Mouse (Mus musculus): ENCODE results near the gene Marveld2. TPM values are rescaled to one million over a fixed set of nuclear protein-coding genes. Genes with fewer than 3 reads are reported as not detected.

Marveld2 gene
- polyA plus RNA-seq, 1 experiment = 0.07 TPM

- Histone ChIP-seq H3ac (ENCODE audit: control insufficient read depth, insufficient read length) (no peak overlapping the region), H3K27me3 (ENCODE audit: control insufficient read depth, insufficient read depth, insufficient read length) (no peaks in the 10 kb centered on the region), H3K4me3 (no peak overlapping the region), H3K36me3 (ENCODE audit: control insufficient read depth, insufficient read depth) (no peaks in the 10 kb centered on the region), H3K4me2 (ENCODE audit: low read depth) (no peak overlapping the region), H3K79me2 (ENCODE audit: control insufficient read depth, insufficient read depth) (no peaks in the 10 kb centered on the region)
- TF ChIP-seq POLR2AphosphoS2 (IDR thresholded peaks at IDR 0.05; ENCODE audit: insufficient read length, low read depth) = no peak
- TF ChIP-seq TCF12 (IDR thresholded peaks at IDR 0.05; ENCODE audit: insufficient read depth, poor library complexity, severe bottlenecking) = no peak
- TF ChIP-seq TCF3 (IDR thresholded peaks at IDR 0.05; ENCODE audit: insufficient read length, low read depth) = no peak
- no peak for TF ChIP-seq REST (IDR thresholded peaks at IDR 0.05; ENCODE audit: insufficient read depth, insufficient read length)
- no peak for TF ChIP-seq USF1 (IDR thresholded peaks at IDR 0.05; ENCODE audit: low read depth)
- TF ChIP-seq MAX (IDR thresholded peaks at IDR 0.05; ENCODE audit: low read depth) = no peak
- no peak for TF ChIP-seq MYOD1 (IDR thresholded peaks at IDR 0.05; ENCODE audit: control insufficient read depth in 1 of 3, insufficient read length in 2 of 3, low read depth in 2 of 3)
- TF ChIP-seq E2F4 (IDR thresholded peaks at IDR 0.05; ENCODE audit: insufficient read depth) = no peak
- TF ChIP-seq POLR2A (IDR thresholded peaks at IDR 0.05; ENCODE audit: insufficient read length, low read depth) = no peak
- TF ChIP-seq MYOG (IDR thresholded peaks at IDR 0.05; ENCODE audit: control insufficient read depth in 1 of 3, insufficient read depth in 1 of 3, insufficient read length in 2 of 3, low read depth in 2 of 3) = no peak
- no peak for TF ChIP-seq SRF (IDR thresholded peaks at IDR 0.05; ENCODE audit: control insufficient read depth, insufficient read length, low read depth)
- no peak for TF ChIP-seq CEBPB (IDR thresholded peaks at IDR 0.05; ENCODE audit: insufficient read depth, poor library complexity, severe bottlenecking)
Observed at GRCm38 (mm10) chr13:100579220-100579619, 37.6 kb downstream of the Marveld2 start.

GRCm38 (mm10) chr13:100575950-100576349 is 40.8 kb downstream of the Marveld2 start:
- Histone ChIP-seq H3K36me3 (ENCODE audit: control insufficient read depth, insufficient read depth) (no peaks in the 10 kb centered on the region), H3K79me2 (ENCODE audit: control insufficient read depth, insufficient read depth) (no peaks in the 10 kb centered on the region), H3K4me2 (ENCODE audit: low read depth) (no peak overlapping the region), H3K27me3 (ENCODE audit: control insufficient read depth, insufficient read depth, insufficient read length) (no peaks in the 10 kb centered on the region), H3ac (ENCODE audit: control insufficient read depth, insufficient read length) (no peak overlapping the region), H3K4me3 (no peak overlapping the region)
- TF ChIP-seq TCF12 (IDR thresholded peaks at IDR 0.05; ENCODE audit: insufficient read depth, poor library complexity, severe bottlenecking) (no peak), REST (IDR thresholded peaks at IDR 0.05; ENCODE audit: insufficient read depth, insufficient read length) (no peak), MYOD1 (IDR thresholded peaks at IDR 0.05; ENCODE audit: control insufficient read depth in 1 of 3, insufficient read length in 2 of 3, low read depth in 2 of 3) (no peak), SRF (IDR thresholded peaks at IDR 0.05; ENCODE audit: control insufficient read depth, insufficient read length, low read depth) (no peak), MAX (IDR thresholded peaks at IDR 0.05; ENCODE audit: low read depth) (no peak), TCF3 (IDR thresholded peaks at IDR 0.05; ENCODE audit: insufficient read length, low read depth) (no peak), E2F4 (IDR thresholded peaks at IDR 0.05; ENCODE audit: insufficient read depth) (no peak), USF1 (IDR thresholded peaks at IDR 0.05; ENCODE audit: low read depth) (no peak), MYOG (IDR thresholded peaks at IDR 0.05; ENCODE audit: control insufficient read depth in 1 of 3, insufficient read depth in 1 of 3, insufficient read length in 2 of 3, low read depth in 2 of 3) (no peak), CEBPB (IDR thresholded peaks at IDR 0.05; ENCODE audit: insufficient read depth, poor library complexity, severe bottlenecking) (no peak), POLR2A (IDR thresholded peaks at IDR 0.05; ENCODE audit: insufficient read length, low read depth) (no peak), POLR2AphosphoS2 (IDR thresholded peaks at IDR 0.05; ENCODE audit: insufficient read length, low read depth) (no peak)

- Histone ChIP-seq H3K4me2 (ENCODE audit: low read depth) (no peak overlapping the region), H3K27me3 (ENCODE audit: control insufficient read depth, insufficient read depth, insufficient read length) (no peaks in the 10 kb centered on the region), H3K36me3 (ENCODE audit: control insufficient read depth, insufficient read depth) (no peaks in the 10 kb centered on the region), H3K4me3 (no peak overlapping the region), H3K79me2 (ENCODE audit: control insufficient read depth, insufficient read depth) (no peaks in the 10 kb centered on the region), H3ac (ENCODE audit: control insufficient read depth, insufficient read length) (no peak overlapping the region)
- no peak for TF ChIP-seq POLR2AphosphoS2 (IDR thresholded peaks at IDR 0.05; ENCODE audit: insufficient read length, low read depth)
- no peak for TF ChIP-seq MYOD1 (IDR thresholded peaks at IDR 0.05; ENCODE audit: control insufficient read depth in 1 of 3, insufficient read length in 2 of 3, low read depth in 2 of 3)
- no peak for TF ChIP-seq E2F4 (IDR thresholded peaks at IDR 0.05; ENCODE audit: insufficient read depth)
- TF ChIP-seq USF1 (IDR thresholded peaks at IDR 0.05; ENCODE audit: low read depth) = no peak
- TF ChIP-seq TCF12 (IDR thresholded peaks at IDR 0.05; ENCODE audit: insufficient read depth, poor library complexity, severe bottlenecking) = no peak
- TF ChIP-seq POLR2A (IDR thresholded peaks at IDR 0.05; ENCODE audit: insufficient read length, low read depth) = no peak
- TF ChIP-seq MAX (IDR thresholded peaks at IDR 0.05; ENCODE audit: low read depth) = no peak
- no peak for TF ChIP-seq TCF3 (IDR thresholded peaks at IDR 0.05; ENCODE audit: insufficient read length, low read depth)
- TF ChIP-seq REST (IDR thresholded peaks at IDR 0.05; ENCODE audit: insufficient read depth, insufficient read length) = no peak
- no peak for TF ChIP-seq SRF (IDR thresholded peaks at IDR 0.05; ENCODE audit: control insufficient read depth, insufficient read length, low read depth)
- TF ChIP-seq CEBPB (IDR thresholded peaks at IDR 0.05; ENCODE audit: insufficient read depth, poor library complexity, severe bottlenecking) = no peak
- no peak for TF ChIP-seq MYOG (IDR thresholded peaks at IDR 0.05; ENCODE audit: control insufficient read depth in 1 of 3, insufficient read depth in 1 of 3, insufficient read length in 2 of 3, low read depth in 2 of 3)
Observed at GRCm38 (mm10) chr13:100570713-100571112, 46.1 kb downstream of the Marveld2 start.

GRCm38 (mm10) chr13:100568359-100568758 is 48.4 kb downstream of the Marveld2 start:
- Histone ChIP-seq H3K4me2 (ENCODE audit: low read depth) (no peak overlapping the region), H3K4me3 (no peak overlapping the region), H3K79me2 (ENCODE audit: control insufficient read depth, insufficient read depth) (no peaks in the 10 kb centered on the region), H3K36me3 (ENCODE audit: control insufficient read depth, insufficient read depth) (no peaks in the 10 kb centered on the region), H3K27me3 (ENCODE audit: control insufficient read depth, insufficient read depth, insufficient read length) (no peaks in the 10 kb centered on the region), H3ac (ENCODE audit: control insufficient read depth, insufficient read length) (no peak overlapping the region)
- TF ChIP-seq E2F4 (IDR thresholded peaks at IDR 0.05; ENCODE audit: insufficient read depth) = no peak
- TF ChIP-seq REST (IDR thresholded peaks at IDR 0.05; ENCODE audit: insufficient read depth, insufficient read length) = no peak
- TF ChIP-seq SRF (IDR thresholded peaks at IDR 0.05; ENCODE audit: control insufficient read depth, insufficient read length, low read depth) = no peak
- TF ChIP-seq POLR2A (IDR thresholded peaks at IDR 0.05; ENCODE audit: insufficient read length, low read depth) = no peak
- TF ChIP-seq CEBPB (IDR thresholded peaks at IDR 0.05; ENCODE audit: insufficient read depth, poor library complexity, severe bottlenecking) = no peak
- TF ChIP-seq MYOG (IDR thresholded peaks at IDR 0.05; ENCODE audit: control insufficient read depth in 1 of 3, insufficient read depth in 1 of 3, insufficient read length in 2 of 3, low read depth in 2 of 3) = no peak
- TF ChIP-seq TCF12 (IDR thresholded peaks at IDR 0.05; ENCODE audit: insufficient read depth, poor library complexity, severe bottlenecking) = no peak
- TF ChIP-seq POLR2AphosphoS2 (IDR thresholded peaks at IDR 0.05; ENCODE audit: insufficient read length, low read depth) = no peak
- TF ChIP-seq MAX (IDR thresholded peaks at IDR 0.05; ENCODE audit: low read depth) = no peak
- no peak for TF ChIP-seq MYOD1 (IDR thresholded peaks at IDR 0.05; ENCODE audit: control insufficient read depth in 1 of 3, insufficient read length in 2 of 3, low read depth in 2 of 3)
- no peak for TF ChIP-seq TCF3 (IDR thresholded peaks at IDR 0.05; ENCODE audit: insufficient read length, low read depth)
- TF ChIP-seq USF1 (IDR thresholded peaks at IDR 0.05; ENCODE audit: low read depth) = no peak

All from myocyte (in vitro differentiated cells).